Mouse (Mus musculus) cerebellum, adult 9-11 months (tissue): ENCODE data around the gene Irs2.

Experiments
- DNase-seq: peaks from one replicate; pipeline ENCODE4 v3.0.0; 2022

Irs2 gene

DNA sequence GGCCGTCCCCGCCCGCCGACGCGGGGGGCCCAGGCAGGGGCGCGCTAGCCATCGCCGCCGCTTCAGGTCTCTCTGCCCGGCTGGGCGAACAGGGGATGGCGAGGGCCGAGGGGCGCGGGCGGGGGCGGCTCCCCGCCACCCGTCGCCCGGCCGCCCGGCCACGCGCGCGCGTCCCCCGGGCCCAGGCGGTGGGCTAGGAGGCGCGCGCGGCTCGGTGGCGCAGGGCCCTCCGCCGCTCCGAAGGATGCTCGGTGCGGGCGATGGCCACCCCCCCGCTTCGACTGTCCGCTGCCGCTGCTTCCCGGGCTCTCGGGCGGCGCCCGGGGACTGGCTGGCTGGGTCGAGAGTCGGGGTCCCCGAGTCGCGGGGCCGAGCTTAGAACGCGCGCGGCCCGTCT, at the start of gene Irs2:
Gene Irs2 (minus strand): TSS at position 80 of the 397 bp plus-strand sequence.
- DNase-seq = no peak

DNA sequence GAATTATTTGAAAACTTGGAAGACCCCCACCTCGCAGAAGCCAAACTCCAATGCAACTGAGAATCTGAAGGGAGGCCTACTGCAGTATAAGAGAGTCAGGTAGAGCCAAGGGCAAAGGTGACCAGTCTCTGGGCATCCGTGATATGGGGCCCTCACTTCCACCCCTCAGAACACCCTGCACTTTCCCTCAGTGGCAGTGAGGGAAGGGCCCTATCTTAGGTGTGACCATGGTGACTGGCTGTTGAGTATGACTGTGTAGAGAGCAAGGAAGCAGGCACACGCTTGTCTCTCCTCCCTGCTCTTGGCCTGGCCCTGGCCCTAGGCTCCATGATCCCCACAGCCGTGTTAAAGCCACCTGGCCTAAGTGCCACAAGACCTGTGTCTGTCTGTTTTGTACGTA, 48.4 kb upstream of the Irs2 start:
- DNase-seq = no peak

DNA sequence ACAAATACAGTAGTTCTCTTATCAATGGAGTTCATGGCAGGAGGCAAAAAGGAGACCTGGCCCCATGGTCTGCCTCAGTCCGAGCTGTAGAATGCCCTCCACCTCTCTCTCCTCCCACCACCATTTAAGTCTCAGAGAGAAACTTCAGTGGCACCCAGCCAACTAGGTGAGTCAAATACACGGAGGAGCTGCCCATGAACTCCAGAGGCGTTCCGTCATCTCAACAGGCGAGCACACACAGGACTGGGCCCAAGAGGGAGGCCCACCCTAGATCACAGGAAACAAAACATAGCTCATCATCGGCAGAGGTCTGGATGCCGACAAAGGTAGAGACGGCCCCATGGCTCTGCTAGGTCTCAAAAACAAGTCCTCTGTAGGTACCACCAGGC, 47.9 kb upstream of the Irs2 start:
- DNase-seq = no peak

DNA sequence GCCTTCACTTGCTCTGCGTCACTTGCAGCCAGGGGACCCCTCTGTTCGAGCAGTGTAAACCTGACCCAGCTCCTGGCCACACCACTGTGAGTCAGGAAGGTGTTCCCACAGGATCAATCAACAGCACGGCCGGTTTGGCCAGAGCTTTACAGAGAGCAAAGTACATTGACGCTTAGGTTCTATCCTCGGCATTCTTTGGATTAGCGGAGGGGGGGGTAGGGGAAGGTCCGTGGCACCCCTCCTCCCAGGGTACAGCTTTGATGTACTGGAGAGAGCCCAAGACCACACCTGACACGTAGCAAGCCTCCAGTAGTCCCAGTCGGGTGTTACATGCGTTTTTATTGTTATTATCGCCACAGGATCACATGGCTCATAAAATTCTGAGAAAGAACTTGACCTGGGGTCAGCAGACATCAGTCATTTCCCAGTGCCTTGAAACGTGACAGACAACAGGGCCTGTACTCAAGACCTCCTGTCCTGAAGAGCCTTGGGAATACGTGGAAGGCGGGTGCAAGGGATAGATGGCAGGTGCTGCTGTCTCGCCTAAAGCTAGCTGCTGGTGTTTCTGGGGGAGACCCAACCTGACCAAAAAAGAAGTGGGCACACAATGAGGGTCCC, 47.4 kb upstream of the Irs2 start:
- DNase-seq = no peak

DNA sequence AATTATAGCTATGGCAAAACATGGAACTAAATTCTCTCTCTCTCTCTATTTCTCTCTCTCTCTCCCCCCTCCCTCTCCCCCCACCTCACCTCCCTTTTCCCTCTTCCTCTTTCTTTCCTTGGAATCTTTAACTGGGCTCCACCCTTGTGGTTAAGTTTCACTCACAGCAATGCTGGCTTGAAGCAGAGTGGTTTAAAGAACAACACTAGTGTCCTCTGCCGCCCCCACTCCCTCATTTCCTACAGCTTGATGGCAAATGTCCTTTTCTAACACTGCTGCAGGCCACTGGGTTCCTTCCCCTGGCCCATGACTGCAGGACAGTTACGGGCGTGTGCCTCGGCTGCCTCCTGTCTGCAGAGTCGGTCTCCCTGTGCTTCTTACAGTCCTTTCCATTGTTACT, 41.6 kb upstream of the Irs2 start:
- DNase-seq = no peak

DNA sequence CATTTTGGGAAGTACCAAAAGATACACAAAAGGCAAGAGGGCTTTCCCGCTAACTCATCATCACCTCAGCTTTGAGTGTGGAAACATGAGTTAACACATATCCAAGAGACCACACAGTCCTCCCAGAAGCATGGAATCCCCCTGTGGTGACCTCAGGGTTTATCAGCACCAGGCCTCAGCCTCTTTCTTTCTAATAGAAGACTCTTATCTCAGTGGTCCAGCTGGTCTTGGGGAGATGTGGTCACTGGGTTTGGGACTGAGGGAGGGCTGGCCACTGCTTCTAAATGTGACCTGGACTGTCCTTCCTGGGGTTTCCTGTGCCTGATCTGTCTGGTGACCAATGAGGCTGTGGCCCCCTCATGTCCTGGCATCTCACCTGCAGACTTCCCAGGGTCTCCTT, 39.6 kb upstream of the Irs2 start:
- DNase-seq = no peak

DNA sequence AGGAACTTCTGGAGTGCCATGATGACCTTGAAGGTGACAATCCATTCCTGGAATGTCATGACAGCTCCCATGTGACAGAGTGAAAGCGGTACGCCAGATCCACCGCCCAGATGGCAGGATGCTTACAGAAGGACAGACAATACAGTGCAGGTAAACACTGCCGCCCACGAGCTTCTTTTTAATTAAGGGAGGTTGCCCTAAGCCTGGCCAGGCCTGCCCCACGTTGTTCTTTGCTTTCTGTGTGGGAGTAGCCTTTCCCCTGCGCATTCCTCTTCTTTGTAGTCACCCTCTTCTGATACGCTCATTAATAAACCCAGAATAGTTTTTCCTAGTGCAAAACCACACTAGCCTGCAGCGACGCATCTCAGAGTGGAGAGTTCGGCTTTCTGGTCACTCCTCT, 36.4 kb upstream of the Irs2 start:
- DNase-seq = no peak

DNA sequence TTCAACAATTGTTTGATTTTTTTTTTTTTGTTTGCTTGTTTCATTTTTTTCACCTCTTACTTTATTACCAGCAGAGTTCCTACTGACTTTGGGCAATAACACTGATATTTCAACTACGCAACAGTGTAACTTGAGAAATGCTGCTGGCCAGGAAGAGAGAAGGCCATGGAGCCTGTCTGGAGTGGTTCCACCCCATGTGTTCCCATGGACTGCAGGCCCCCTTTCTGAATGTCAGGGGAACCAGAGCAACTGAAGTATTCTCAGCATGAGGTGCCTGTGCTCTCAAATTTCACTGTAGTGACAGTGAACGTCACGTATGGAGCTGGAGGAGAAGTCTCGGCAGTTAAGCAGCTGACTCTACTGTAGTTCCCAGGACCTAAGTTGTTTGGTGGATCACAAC, 35.3 kb upstream of the Irs2 start:
- no peak for DNase-seq

DNA sequence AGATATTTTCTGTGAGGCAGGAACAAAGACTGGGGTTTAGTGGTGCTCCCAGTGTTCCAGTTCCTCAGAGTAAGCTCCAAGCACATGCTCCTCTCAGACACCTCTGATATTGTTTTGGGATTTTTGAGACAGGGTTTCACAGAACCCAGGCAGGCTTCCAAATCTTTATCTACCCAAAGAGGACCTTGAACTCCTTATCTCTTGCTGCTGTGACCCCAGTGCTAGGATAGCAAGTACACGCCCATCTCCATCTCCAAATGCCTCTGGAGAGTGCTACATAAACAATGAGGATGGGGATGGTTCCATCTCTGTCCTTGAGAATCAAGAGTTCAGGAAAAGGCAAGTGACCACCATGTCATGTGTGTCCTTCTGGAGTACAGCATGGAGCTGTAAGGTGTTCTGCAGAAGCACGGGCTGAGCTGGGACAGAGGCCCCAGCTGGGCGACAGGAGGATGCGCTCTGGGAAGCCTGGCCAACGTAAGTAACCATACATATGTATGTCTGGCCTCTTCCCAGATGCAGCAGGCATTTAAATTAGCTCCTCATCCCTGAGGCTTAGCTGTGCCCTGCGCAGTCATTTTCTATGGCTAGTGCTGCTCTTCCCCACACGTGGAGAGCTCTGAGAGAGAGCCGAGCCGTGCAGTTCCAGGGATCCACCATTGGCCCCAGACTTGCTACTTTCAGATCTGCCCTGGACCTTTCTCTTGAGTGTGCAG, 34.8 kb upstream of the Irs2 start:
- DNase-seq = no peak

DNA sequence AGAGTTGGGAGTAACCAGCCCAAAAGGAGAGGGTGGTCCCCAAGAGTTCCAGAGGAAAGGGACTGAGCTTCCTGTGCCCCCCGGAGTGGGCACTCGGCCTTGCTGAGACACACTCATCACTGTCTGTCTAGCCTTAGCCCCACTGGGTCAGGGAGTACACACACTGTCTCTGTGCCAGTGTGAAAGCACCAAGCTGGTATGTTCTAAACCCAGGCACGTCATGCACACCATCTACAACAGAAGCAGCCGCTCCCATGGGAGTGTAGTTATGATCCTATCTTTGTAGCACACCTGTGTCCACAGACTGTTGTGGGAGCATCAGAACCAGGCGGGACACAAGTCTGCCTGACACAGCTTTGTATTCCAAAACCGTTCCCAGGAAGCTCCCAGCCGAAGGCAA, 31.8 kb upstream of the Irs2 start:
- DNase-seq = no peak

DNA sequence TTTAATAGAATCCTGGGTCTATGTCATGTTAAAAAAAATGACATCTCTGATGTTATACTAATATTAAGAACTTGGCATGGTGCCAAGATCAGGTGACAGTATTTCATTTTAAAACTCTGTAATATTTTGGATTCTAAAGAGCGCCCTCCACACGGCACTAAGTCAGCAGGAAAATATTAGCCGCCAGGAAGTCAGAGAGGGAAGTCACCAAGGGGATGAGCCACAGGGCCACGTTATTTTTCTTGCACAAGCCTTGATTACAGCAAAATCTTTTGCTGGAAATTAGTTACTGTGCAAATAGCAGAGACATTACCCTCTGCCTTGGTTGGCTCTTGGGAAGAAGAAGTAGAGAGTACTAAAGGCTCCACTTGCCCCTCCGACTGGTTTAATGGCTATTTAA, 30.5 kb upstream of the Irs2 start:
- no peak for DNase-seq

DNA sequence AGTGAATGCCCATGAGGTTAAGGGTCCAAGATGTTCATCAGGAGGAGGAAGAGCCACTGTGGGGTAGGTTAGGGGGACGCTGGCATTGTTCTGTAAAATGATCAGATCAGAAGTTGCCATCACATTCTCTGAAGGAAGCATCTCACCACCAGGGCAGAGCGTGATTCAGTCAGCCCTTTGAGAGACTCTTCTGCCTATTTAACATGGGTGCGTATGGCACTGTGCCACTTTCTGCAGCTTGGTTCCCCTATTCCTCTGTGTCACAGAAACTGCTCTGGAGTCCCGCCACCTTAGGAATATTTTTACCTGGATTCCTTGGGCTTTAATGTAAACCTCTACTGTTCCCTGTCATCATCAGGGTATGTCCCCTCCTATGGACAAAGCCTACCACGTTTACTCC, 30.1 kb upstream of the Irs2 start:
- no peak for DNase-seq

DNA sequence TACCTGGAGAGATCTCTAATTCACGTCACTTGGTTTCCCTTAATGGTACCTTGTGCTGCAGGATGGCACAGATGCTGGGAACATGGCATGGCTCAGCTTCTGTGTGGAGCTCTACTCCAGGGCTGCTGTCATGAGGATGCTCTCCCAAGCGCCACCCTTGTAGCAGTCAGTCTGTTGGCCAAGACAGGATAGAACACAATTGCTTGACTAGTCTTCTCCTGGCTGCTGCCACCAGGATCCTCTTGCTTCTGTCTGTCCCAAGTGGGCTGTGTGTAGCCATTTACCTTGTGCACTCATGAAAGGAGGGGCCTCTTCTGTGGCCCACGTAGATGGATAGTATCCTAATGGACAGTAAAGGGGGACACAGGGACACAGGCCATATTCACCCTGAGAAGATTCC, 28.5 kb upstream of the Irs2 start:
- DNase-seq = no peak

DNA sequence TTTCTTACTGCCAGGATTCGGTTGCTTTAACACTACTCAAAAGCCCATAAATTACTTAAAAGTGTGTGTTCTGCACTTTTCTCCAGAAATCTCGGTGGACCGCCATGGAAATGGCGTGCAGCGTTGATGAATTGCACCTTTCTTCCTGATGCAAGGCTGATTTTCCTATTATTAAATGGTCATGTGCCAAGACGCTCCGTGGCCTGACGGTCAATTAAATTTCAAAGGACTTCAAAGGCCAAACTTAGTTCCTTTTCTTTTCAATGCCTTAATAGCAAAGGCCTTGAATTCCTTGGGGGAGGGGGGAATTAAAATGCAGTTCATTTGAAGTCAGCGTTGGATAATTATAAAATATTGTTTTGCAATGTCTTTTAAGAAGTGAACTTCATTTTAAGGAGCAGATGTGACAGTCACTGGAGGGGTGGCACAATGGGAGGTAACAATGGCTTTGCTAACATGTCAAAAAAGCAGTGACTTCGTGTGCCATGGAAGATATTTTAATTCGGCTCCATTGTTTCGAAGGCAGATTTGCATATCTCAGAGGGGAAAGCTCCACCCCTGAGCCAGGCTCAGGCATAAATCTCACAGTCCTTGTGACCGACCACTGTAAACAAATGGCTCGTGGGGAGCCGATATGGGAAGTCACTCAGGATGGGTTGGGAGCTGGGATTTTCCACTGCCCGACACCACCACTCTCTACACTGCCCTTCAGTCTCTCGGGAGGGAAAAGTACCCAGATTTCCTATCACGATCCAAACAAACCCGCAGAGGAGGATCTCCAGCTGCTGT, 27.6 kb upstream of the Irs2 start:
- no peak for DNase-seq

DNA sequence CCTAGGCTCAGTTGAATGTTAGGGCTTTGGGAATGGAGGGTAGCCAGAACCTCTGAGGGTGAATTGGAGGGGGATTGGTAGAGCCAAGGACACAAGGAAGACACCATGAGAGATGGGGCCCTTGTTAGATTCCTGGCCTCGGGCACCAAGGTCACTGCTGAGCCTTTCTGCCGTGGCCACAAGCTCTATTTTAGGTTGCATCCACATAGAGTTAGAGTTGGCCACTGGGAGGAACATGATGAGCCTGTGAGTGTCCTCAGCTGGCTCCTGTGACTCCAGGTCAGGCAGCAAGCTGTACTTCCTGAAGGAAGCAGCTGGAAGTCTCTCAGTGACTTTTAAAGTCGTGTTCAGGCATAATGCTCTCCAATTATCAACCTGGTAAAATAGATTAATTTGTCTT, 16.6 kb upstream of the Irs2 start:
- no peak for DNase-seq

DNA sequence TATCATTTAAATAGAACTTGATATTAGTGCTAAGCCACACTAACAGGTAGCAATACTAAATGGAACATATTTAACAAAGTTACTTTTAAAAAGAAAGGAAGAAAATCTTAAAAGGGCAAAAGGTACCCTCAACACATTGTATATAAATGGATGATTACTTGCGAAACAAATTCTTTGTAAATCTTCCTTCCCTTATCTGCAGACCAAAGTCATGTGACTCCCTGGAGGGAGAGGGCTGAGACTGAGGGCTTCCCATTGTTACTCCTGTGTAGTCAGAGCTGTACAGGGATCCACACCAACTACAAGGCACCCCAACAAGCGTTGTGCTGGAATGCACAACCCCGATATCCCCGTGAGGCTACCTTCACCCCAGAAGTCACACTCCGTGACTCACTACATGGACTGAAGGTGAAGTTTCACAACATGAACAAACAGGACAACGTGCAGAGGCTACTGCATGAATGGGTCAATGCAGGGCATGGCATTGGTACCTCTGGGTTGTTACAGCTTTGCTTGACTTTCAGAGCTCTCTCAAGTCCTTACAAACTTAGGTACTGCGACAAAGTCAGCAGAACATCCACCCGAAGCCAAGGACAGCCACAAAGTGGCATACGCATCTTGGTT, 12.8 kb upstream of the Irs2 start:
- no peak for DNase-seq

DNA sequence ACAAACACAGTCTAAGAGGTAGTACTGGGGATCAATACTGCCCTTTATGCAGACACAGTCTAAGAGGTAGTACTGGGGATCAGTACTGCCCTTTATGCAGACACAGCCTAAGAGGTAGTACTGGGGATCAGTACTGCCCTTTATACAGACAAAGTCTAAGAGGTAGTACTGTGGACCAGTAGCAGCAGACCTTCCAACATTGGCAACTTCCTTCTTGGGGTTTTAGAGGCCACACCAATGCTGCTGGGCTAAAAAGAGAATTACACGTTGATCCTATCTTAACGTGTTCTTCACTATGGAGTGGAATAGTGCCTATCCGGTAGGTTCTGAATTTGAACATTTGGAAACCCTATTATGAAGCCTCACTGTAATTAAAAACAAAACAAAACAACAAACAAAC, 7.4 kb upstream of the Irs2 start:
- DNase-seq = no peak

DNA sequence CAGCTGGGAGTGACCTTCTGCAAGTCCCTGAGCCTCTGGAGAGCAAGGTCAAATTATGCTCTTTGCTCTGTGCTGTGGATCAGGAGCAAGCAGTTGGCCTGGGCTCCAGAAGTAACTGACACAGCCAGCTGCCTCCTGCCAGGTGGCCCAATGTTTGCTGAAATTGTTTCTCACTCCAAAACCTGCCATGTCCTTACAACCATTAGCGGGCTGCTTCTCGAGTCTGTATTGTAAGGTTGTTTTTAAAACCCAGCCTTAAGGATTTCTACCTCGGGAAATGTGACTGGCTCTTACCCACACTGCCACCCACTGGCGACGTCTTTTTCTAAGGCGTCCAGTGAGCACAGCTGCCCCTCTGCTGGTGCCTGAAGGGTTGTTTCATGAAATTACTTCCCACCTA, 5.0 kb upstream of the Irs2 start:
- no peak for DNase-seq

DNA sequence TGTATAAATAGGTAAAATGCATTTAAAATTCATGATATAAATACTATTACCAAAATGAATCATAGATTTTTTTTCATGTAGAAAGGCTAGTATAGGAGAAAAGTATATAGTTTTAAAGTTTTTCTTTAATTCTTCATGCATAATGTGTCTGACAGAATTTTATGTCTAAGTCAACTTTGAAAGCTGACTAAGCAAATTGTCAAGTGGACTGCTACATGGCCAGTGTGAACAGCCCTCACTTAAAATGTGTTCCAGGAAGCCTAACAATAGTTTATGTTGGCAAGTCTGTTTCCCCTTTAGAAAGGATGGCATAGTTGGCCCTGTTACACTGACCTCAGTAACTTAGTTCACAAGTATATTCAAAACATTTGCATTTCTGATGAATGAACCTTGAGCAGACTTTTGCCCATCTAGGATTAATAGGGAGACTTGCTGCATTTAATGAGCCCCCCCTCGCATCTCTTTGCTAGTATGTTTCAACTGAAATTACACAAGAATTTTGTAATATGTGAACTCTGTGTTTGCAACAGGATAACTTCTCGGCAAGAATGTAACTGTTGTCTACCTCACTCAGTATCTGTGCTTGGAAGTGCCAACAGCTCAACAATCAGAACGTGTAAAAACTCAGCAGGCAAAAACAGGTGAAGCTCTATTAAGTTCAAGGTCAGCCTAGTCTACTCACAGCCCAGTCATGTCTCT, 3.7 kb upstream of the Irs2 start:
- DNase-seq = no peak

DNA sequence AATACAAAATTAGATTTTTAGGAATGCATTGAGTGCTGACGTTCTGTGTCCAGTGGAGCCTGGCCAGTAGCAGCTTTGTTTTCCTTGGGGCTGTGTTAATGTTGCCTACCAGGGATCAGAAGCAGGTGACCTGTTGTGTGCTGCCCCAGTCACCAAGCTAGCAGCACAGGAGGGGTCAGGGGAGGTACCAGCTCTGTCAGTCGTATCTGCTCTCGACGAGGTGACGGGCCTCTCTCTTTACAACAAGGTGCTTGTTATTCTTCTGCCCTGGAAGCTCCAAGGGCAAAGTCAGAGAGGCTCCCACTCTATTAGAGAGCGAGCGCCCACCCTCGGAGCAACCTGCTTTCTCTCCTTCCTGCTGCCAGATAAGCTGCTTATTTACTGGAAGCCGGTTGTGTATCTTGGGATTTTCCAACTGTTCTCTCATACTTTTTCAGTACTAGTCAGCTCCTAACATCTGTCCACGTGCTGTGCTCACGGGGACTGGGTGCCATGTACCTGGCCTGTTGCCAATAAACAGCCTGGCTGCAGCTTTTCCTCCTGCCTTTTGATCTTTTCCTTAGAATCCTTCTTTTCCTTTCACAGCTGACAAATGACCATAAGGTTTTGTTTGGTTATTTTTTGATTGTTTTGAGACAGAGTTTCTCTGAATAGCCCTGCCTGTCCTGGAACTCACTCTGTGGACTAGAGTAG, 2.8 kb upstream of the Irs2 start:
- DNase-seq = peak; percentile 48

DNA sequence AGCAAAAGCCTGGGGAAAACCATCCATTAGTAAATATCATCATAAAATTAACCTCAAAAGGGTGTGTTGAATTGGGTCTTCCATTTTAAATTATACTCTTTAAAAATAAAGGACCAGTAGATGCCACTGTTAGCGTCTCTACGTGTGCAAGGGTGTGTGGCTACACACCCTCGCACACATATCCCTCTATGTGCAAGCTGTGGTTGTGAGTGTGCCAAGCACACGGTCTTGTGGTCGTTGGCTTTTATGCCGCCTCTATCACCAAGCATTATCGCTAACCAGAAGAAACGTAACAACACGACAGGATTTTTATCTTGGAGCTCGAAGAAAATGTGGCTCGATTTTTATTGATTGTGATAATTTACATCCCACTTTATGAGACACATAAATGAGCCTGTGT, 2.1 kb upstream of the Irs2 start:
- peak; percentile 50 for DNase-seq

DNA sequence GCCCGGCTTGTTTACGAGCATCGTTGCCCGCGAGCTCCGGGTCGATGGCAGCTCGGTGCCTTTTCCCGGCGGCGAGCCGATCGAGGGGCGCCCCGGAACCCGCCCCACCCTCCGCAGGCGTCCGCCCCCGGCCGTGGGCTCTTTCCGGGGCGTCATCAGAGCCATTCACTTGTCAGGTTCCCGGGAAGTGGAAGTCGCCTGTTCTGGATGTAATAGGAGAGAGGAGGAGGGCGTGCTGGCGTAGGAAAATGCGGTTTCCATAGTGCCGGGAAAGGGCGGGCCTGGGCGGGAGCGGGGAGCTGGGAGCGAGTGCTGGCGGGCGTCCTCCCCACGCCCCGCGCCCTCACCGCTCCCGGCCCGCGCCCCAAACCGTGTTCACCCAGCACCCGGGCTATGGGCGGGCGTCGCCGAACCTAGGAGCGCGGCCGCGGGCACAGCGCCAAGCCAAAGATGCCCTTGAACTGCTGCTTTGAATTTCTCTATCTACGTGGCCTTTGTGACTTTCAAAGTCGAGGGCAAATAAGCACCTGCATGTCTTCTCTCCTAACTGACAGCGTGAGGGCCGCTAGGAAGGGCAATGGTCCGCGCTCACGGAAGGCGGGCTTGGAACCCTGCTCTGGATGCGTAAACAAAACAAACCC, 1.3 kb upstream of the Irs2 start:
- DNase-seq = peak; percentile 85
